Mouse (Mus musculus) bone marrow macrophage, adult 2 months (primary cell): ENCODE data around the gene Hes2.

Experiments used
- CTCF ChIP-seq: IDR thresholded peaks from 2 replicates; pipeline ENCODE4 v1.5.1; 2012; ENCODE audit warnings: low read depth, mild to moderate bottlenecking, low read length, moderate library complexity
- POLR2A ChIP-seq: IDR thresholded peaks from 2 replicates; pipeline ENCODE4 v1.6.1; 2012; ENCODE audit warnings: mild to moderate bottlenecking, low read depth, low read length, borderline replicate concordance

GRCm38 (mm10) chr4:152169103-152169502 lies 10.4 kb downstream of the Hes2 start:
- TF ChIP-seq POLR2A (no peak), CTCF (no peak)
